Mouse (Mus musculus): ENCODE data around the gene Fam207a. TPM values are rescaled to one million over a fixed set of nuclear protein-coding genes. Genes with fewer than 3 reads are reported as not detected.

Gene Fam207a
- polyA plus RNA-seq, 2 experiments: 13.9 to 16.7 TPM

DNA sequence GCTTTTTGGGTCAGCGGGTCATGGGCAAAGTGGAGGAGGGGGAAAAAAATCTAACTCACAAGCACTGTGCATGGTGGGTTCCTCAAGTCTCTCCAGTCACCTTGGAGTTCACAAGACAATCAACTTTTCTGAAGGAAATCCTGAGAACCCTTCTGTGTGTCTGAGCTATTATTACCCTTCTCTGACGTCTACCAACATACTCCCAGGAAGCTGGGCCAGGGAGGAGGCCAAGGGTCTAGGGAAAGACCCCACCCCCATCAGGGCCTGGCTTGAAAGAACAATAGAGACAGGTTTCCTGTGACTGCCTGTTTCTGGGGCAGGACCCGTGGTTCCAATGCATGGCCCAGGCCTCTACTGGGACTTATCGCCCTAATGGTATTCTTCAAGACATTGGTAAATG is 46.9 kb downstream of the Fam207a start:
- no peaks in the 10 kb centered on the region for H3K36me3 ChIP-seq (replicated peaks; ENCODE audit: control insufficient read depth, insufficient read depth, low read depth)
- no peak for TF ChIP-seq CTCF (IDR thresholded peaks at IDR 0.05; ENCODE audit: low read depth)
- TF ChIP-seq EP300 (IDR thresholded peaks at IDR 0.05; ENCODE audit: low read depth): no peak
- no peaks in the 10 kb centered on the region for H3K9me3 ChIP-seq (ENCODE audit: control insufficient read depth, low read length)
- no peak overlapping the region for H3K4me2 ChIP-seq (ENCODE audit: low read depth)
- H3K27me3 ChIP-seq (ENCODE audit: control insufficient read depth, insufficient read depth, low read length): no peaks in the 10 kb centered on the region
- H3K27ac ChIP-seq: no peak overlapping the region
- H3K4me3 ChIP-seq (ENCODE audit: insufficient read depth in 1 of 2, low read depth in 2 of 2, low read length in 2 of 2): no peak overlapping the region
- H3K9ac ChIP-seq (replicated peaks): no peak overlapping the region
- 53% methylated on average over 4 of the region's 4 CpGs for WGBS (ENCODE audit: insufficient replicate concordance)
- H3K4me1 ChIP-seq (replicated peaks; ENCODE audit: control insufficient read depth in 2 of 2, insufficient read depth in 2 of 2, low read length in 1 of 2): no peaks in the 10 kb centered on the region
- ATAC-seq (ENCODE audit: insufficient read depth) (no peak), DNase-seq (ENCODE audit: low read depth in 3 of 3, low spot score in 3 of 3) (no peak)

DNA sequence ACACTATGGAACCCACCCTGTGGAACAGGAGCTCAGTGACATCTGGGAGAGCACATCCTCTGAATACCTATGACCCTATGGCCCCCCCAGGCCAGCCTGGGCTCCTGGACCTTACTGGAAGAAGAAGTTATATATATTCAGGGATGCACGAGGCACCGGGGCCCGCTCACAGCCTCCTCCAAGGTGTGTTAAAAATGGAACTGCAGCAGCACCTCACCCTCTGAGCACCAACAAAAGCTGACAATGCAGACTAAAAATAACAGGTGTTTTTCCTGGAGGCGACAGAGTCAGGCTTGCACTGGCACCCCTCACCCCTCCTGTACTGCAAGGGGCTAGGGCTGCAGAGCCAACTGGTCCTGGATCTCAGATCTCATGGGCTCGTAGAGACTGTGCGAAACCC is 48.2 kb downstream of the Fam207a start:
- H3K9ac ChIP-seq (replicated peaks): no peak overlapping the region
- H3K36me3 ChIP-seq (replicated peaks; ENCODE audit: control insufficient read depth, insufficient read depth, low read depth): no peaks in the 10 kb centered on the region
- TF ChIP-seq CTCF (IDR thresholded peaks at IDR 0.05; ENCODE audit: low read depth) (no peak), EP300 (IDR thresholded peaks at IDR 0.05; ENCODE audit: low read depth) (no peak)
- DNase-seq (ENCODE audit: low read depth in 3 of 3, low spot score in 3 of 3) (no peak), ATAC-seq (ENCODE audit: insufficient read depth) (no peak)
- H3K4me1 ChIP-seq (replicated peaks; ENCODE audit: control insufficient read depth in 2 of 2, insufficient read depth in 2 of 2, low read length in 1 of 2): no peaks in the 10 kb centered on the region
- no peak overlapping the region for H3K4me2 ChIP-seq (ENCODE audit: low read depth)
- H3K27ac ChIP-seq: no peak overlapping the region
- H3K9me3 ChIP-seq (ENCODE audit: control insufficient read depth, low read length): no peaks in the 10 kb centered on the region
- no peak overlapping the region for H3K4me3 ChIP-seq (ENCODE audit: insufficient read depth in 1 of 2, low read depth in 2 of 2, low read length in 2 of 2)
- no peaks in the 10 kb centered on the region for H3K27me3 ChIP-seq (ENCODE audit: control insufficient read depth, insufficient read depth, low read length)
- 64% methylated on average over 6 of the region's 6 CpGs for WGBS (ENCODE audit: insufficient replicate concordance)

DNA sequence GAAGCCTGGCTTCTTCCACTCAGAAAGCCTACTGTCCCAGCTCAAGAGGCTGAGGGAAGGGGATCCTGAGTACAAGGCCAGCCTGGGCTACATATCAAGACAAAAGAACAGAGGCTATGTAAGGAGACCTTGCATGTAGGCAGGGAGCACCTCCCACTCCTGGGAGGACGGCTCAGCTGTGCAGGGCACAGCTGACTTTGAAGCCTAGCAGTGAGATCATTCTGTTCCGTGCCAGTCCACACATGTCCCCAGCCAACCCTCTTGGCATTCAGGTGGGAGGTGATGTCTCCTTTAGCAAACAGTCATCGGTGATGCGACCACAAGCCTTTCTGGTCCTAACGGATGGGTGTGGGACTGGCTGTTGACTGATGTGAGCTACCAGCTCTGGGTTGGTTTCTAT is 49.7 kb downstream of the Fam207a start:
- H3K4me3 ChIP-seq (ENCODE audit: insufficient read depth in 1 of 2, low read depth in 2 of 2, low read length in 2 of 2): no peak overlapping the region
- H3K27ac ChIP-seq: no peak overlapping the region
- H3K9me3 ChIP-seq (ENCODE audit: control insufficient read depth, low read length): no peaks in the 10 kb centered on the region
- 62% methylated on average over 5 of the region's 5 CpGs for WGBS (ENCODE audit: insufficient replicate concordance)
- DNase-seq (ENCODE audit: low read depth in 3 of 3, low spot score in 3 of 3) (no peak), ATAC-seq (ENCODE audit: insufficient read depth) (no peak)
- no peaks in the 10 kb centered on the region for H3K4me1 ChIP-seq (replicated peaks; ENCODE audit: control insufficient read depth in 2 of 2, insufficient read depth in 2 of 2, low read length in 1 of 2)
- no peak for TF ChIP-seq CTCF (IDR thresholded peaks at IDR 0.05; ENCODE audit: low read depth)
- TF ChIP-seq EP300 (IDR thresholded peaks at IDR 0.05; ENCODE audit: low read depth): no peak
- H3K4me2 ChIP-seq (ENCODE audit: low read depth): no peak overlapping the region
- no peaks in the 10 kb centered on the region for H3K27me3 ChIP-seq (ENCODE audit: control insufficient read depth, insufficient read depth, low read length)
- H3K9ac ChIP-seq (replicated peaks): no peak overlapping the region
- no peaks in the 10 kb centered on the region for H3K36me3 ChIP-seq (replicated peaks; ENCODE audit: control insufficient read depth, insufficient read depth, low read depth)

DNA sequence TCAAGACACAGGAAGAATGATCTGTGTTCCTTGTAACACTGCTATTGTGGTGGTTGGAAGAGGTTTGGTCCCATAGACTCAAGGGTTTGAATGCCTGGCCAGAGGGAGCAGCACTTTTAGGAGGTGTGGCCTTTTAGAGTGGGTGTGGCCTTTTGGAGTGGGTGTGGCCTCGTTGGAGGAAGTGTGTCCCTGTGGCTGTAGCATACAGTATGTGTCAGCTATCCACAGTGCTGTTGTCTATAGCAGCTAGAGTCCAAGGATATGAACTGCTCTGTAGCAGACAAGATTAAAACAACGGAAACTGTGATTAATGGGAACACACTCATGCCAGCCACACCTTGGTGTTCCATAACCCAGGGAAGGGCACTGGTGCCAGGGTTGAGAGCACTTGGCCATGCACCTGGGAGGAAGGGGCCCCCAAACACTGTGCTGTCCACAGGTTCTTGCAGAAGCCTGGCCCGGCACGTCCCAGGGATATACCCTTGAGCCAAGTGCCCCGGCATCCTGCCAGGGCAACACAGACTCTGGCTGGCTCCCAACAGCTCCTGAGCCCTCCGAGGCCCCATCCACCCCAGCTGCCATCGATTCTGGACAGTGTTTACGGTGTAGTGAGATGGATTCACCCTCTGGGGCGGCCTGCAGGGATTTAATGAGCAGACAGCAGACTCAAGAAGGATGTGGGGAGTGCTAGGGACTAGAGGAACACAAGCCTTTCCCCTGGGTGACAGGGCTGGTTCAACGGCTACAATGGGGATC is 51.2 kb downstream of the Fam207a start:
- no peaks in the 10 kb centered on the region for H3K36me3 ChIP-seq (replicated peaks; ENCODE audit: control insufficient read depth, insufficient read depth, low read depth)
- DNase-seq (ENCODE audit: low read depth in 3 of 3, low spot score in 3 of 3) (no peak), ATAC-seq (ENCODE audit: insufficient read depth) (no peak)
- TF ChIP-seq EP300 (IDR thresholded peaks at IDR 0.05; ENCODE audit: low read depth) (no peak), CTCF (IDR thresholded peaks at IDR 0.05; ENCODE audit: low read depth) (no peak)
- no peaks in the 10 kb centered on the region for H3K9me3 ChIP-seq (ENCODE audit: control insufficient read depth, low read length)
- 58% methylated on average over 10 of the region's 10 CpGs for WGBS (ENCODE audit: insufficient replicate concordance)
- no peak overlapping the region for H3K27ac ChIP-seq
- H3K4me3 ChIP-seq (ENCODE audit: insufficient read depth in 1 of 2, low read depth in 2 of 2, low read length in 2 of 2): no peak overlapping the region
- no peaks in the 10 kb centered on the region for H3K27me3 ChIP-seq (ENCODE audit: control insufficient read depth, insufficient read depth, low read length)
- H3K4me2 ChIP-seq (ENCODE audit: low read depth): no peak overlapping the region
- H3K9ac ChIP-seq (replicated peaks): no peak overlapping the region
- H3K4me1 ChIP-seq (replicated peaks; ENCODE audit: control insufficient read depth in 2 of 2, insufficient read depth in 2 of 2, low read length in 1 of 2): no peaks in the 10 kb centered on the region

DNA sequence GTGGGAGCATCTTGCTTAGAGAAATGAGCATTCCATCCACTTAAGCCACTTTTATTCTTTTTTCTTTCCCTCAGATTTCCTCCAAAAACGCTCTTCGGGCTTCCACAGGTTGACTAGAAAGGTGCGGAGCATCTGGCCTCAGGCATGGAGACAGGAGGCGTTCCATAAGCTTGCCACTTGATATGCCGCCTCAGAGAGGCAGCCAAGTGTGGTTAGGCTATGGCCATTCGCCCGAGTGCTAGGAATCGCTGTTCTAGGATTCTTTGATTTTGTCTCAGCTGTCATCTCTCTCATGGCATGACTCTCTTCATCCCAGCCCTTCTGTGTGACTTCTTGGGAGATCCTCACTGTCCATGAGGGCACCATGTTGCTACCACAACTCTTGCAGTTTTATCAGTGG is 54.4 kb downstream of the Fam207a start:
- WGBS (ENCODE audit: insufficient replicate concordance): 69% methylated on average over 8 of the region's 8 CpGs

More for the DNA sequence above, 54.4 kb downstream of the Fam207a start:
- H3K4me2 ChIP-seq (ENCODE audit: low read depth): no peak overlapping the region
- TF ChIP-seq EP300 (IDR thresholded peaks at IDR 0.05; ENCODE audit: low read depth): no peak
- no peak for TF ChIP-seq CTCF (IDR thresholded peaks at IDR 0.05; ENCODE audit: low read depth)
- no peak overlapping the region for H3K27ac ChIP-seq
- H3K4me3 ChIP-seq (ENCODE audit: insufficient read depth in 1 of 2, low read depth in 2 of 2, low read length in 2 of 2): no peak overlapping the region
- no peaks in the 10 kb centered on the region for H3K9me3 ChIP-seq (ENCODE audit: control insufficient read depth, low read length)
- H3K36me3 ChIP-seq (replicated peaks; ENCODE audit: control insufficient read depth, insufficient read depth, low read depth): no peaks in the 10 kb centered on the region
- H3K27me3 ChIP-seq (ENCODE audit: control insufficient read depth, insufficient read depth, low read length): no peaks in the 10 kb centered on the region
- DNase-seq (ENCODE audit: low read depth in 3 of 3, low spot score in 3 of 3) (no peak), ATAC-seq (ENCODE audit: insufficient read depth) (no peak)
- no peak overlapping the region for H3K9ac ChIP-seq (replicated peaks)
- no peaks in the 10 kb centered on the region for H3K4me1 ChIP-seq (replicated peaks; ENCODE audit: control insufficient read depth in 2 of 2, insufficient read depth in 2 of 2, low read length in 1 of 2)
